Mouse (Mus musculus): ENCODE measurements at regions not wholly inside any gene's neighbourhood (a gene's known extent, or its start where the extent isn't known, plus 50 kb on each side); places are given as distances from the start of the nearest gene placed in this dataset.

DNA sequence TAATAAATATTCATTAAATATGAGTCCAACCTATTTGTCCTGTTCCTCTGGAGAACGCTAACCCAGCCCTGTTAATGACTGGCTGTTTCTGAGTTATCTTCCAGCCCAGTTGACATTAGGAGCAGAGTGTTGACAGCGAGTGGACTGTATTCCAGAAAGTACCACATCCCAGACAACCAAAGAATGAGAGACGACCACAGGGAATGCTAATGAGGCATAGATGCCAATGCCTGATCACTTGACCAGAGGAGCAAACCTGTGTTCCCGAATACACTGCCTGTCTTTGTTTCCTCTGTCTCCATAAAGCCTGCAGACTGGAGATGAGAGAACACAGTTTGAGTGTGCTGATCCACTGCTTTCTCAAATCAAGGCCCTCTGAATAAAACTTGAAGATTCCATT, 74.3 kb upstream of the Lmcd1 start:
- no peak for TF ChIP-seq CTCF (IDR thresholded peaks at IDR 0.05; ENCODE audit: extremely low read depth, insufficient read depth, low read length)
- no peak for TF ChIP-seq POLR2A (IDR thresholded peaks at IDR 0.05; ENCODE audit: extremely low read depth, insufficient read depth, low read length)
